Mouse (Mus musculus) embryonic facial prominence, embryonic 15.5 days (tissue): Measurements from ENCODE around the gene Slc39a11. TPM values are rescaled to one million over a fixed set of nuclear protein-coding genes. Genes with fewer than 3 reads are reported as not detected.

Source experiments
- ATAC-seq: fragments of 200-750 bp; cut with Nextera tagmentation; 2 replicates; pipeline ENCODE4 v1.8.0; 2017; ENCODE audit warnings: low read depth, moderate TSS enrichment; ENCODE audit not compliant: insufficient number of reproducible peaks, low FRiP score, low TSS enrichment
- H3K27ac ChIP-seq: fragments of 300-500 bp; sonication (generic); replicated peaks from 2 replicates; pipeline ENCODE4 v1.5.1; 2015; ENCODE audit warnings: mild to moderate bottlenecking, inconsistent platforms
- H3K27me3 ChIP-seq: fragments of 300-500 bp; sonication (generic); 2 replicates; pipeline ENCODE4 v1.6.1; 2015; ENCODE audit warnings: inconsistent platforms
- H3K36me3 ChIP-seq: fragments of 300-500 bp; sonication (generic); 2 replicates; pipeline ENCODE4 v1.6.1; 2015; ENCODE audit warnings: mild to moderate bottlenecking, inconsistent platforms
- H3K4me1 ChIP-seq: fragments of 300-500 bp; sonication (generic); 2 replicates; pipeline ENCODE4 v1.6.1; 2015; ENCODE audit warnings: inconsistent platforms
- H3K4me2 ChIP-seq: fragments of 300-500 bp; sonication (generic); replicated peaks from 2 replicates; pipeline ENCODE4 v1.6.1; 2015; ENCODE audit warnings: mild to moderate bottlenecking, inconsistent platforms
- H3K4me3 ChIP-seq: fragments of 300-500 bp; sonication (generic); replicated peaks from 2 replicates; pipeline ENCODE4 v1.5.1; 2015; ENCODE audit warnings: mild to moderate bottlenecking, inconsistent platforms
- H3K9ac ChIP-seq: fragments of 300-500 bp; sonication (generic); 2 replicates; pipeline ENCODE4 v1.6.1; 2015; ENCODE audit warnings: inconsistent platforms
- H3K9me3 ChIP-seq: fragments of 300-500 bp; sonication (generic); replicated peaks from 2 replicates; pipeline ENCODE4 v1.6.1; 2016; ENCODE audit warnings: inconsistent platforms
- WGBS: fragments of 180-500 bp; shearing (Covaris S2); methylation state at CpG from one replicate; pipeline ENCODE4 v1.1.7; 2015; 5-methylcytosine and 5-hydroxymethylcytosine counted together
- polyA plus RNA-seq: library from polyadenylated mRNA; unstranded; fragments of >200 nt; fragmentation: Nextera tagmentation; extraction: Ambion mirVana; gene quantifications from 2 replicates; pipeline ENCODE4 v1.2.1, GENCODE M21; 2015

The Slc39a11 gene
- polyA plus RNA-seq, 1 experiment from 2014 or later: 27.0 TPM

DNA sequence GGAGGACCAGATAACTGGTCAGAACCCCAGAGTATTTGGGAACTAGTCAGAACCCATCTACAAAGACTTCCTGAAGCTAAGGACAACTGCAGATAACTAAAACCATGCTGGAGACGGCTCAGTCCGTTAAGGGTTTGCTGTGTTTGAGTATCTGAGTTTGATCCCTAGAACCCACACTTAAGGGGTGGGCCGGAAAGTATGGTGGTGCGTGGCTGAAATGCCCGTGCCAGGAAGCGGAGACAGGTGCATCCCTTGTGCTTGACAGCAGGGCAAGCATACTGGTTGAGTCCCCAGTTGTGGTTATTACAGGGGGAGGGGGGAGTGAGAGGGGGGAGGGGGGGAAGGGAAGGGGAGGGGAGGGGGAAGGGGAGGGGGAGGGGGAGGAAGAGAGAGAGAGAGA lies 35.4 kb downstream of the Slc39a11 start:
- H3K4me1 ChIP-seq: peaks cover 24% of the 10 kb centered on the region
- no peak overlapping the region for H3K27ac ChIP-seq
- ATAC-seq: no peak
- H3K9ac ChIP-seq: no peak overlapping the region
- H3K27me3 ChIP-seq: peaks cover 18% of the 10 kb centered on the region
- 77% methylated on average over 6 of the region's 6 CpGs for whole genome bisulfite sequencing
- no peaks in the 10 kb centered on the region for H3K9me3 ChIP-seq
- no peak overlapping the region for H3K4me3 ChIP-seq
- no peak overlapping the region for H3K4me2 ChIP-seq
- H3K36me3 ChIP-seq: no peaks in the 10 kb centered on the region

DNA sequence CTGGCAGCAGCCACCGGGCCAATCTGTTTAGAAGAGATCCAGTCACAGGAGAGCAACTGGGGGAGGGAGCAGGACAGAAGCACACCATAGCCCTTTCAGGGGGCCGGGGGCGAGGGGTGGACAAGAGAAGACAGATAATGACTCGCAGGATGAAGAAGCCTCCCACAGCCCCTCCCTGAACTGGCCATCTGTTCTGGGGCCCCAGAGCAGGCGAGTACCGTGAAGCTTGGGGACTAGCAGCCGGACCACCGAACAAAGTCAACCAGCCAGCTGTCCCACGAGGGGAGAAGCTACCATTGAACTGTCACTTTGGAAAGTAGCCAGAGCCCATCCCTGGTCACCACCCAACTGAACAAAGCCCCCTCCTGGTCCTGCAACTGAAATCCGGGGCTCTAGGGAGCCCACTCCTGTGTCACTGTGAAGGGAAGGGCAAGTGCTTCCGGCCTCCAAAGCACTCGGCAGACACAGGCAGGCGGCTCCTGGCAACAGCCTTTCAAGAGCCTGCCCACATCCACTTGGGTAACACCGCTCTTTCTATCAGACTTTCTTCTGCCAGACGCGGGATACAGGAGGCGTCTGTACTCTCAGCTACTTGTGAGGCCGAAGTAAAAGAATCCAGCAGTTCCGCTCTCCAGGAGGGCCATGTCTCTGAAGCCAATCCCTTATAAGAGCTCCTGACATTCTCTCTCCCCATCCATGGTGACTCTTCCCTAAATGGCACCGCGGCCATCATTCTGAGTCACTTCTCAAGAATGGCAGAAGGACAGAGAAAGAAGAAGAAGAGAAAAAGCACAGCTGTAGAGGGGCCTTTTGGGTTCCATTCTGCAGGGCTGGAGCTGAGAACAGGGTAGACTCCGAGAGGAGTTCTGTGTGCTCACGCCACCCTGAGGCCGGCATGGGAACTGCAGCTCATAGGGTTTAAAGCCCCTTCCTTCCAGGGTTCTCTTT lies 37.9 kb downstream of the Slc39a11 start:
- WGBS: 26% methylated on average over 24 of the region's 24 CpGs
- Histone ChIP-seq H3K9ac (no peak overlapping the region), H3K27me3 (0 out of 2 replicates have a peak, but pooled peaks cover 3% of the 10 kb centered on the region), H3K36me3 (no peaks in the 10 kb centered on the region), H3K4me2 (peak overlapping the region; percentile 19; the same call in 1 of the 2 replicates), H3K27ac (peak overlapping the region; percentile 25; the same call in 1 of the 2 replicates), H3K4me3 (no peak overlapping the region), H3K9me3 (no peaks in the 10 kb centered on the region), H3K4me1 (peaks cover 14% of the 10 kb centered on the region)
- ATAC-seq: peak; percentile 58

DNA sequence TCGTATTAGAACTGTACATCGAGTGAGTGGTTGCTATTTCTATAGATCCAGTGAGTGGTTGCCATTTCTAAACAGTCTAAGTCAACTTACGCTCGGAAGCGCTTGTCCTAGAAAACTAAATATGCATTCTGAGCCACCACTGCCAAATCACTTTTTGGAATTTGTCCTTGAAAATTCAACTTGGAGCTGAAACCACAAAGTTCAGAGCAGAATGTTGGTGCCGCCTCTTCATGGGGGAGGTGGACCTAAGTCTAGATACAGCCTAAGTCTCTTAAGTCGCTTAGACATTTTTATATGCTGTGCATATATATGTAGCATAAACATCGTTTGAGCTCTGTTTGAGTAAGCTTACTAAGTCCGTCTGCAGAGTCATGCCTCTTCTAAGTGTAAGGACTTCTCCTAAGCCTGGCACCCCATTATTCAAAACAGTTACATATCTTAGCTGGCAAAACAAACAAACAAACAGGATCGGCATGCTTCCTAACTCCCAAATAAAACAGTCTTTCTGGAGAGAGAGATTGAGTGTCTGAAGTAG lies 38.7 kb downstream of the Slc39a11 start:
- no peak for ATAC-seq

DNA sequence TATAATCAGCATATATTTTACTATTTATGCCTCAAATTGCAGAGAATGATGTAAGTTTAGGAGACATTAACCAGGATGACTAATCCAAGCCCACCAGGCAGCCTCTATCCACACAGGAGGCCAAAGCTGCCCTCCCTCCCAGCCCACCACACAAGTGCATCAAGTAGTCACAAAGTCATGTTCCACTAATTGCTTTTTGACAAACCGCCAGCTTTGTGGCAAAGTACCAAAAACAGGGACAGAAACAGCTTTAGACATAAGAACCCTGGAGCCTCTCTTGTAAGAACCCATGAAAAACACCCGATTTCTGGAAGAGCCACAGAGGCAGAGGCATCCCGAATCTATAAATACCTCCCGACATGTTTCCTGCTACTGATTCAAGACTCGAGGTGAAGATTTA lies 39.6 kb downstream of the Slc39a11 start:
- H3K4me3 ChIP-seq: no peak overlapping the region
- H3K4me1 ChIP-seq: peaks cover 14% of the 10 kb centered on the region
- no peak overlapping the region for H3K4me2 ChIP-seq
- H3K9ac ChIP-seq: no peak overlapping the region
- H3K9me3 ChIP-seq: no peaks in the 10 kb centered on the region
- 38% methylated on average over 5 of the region's 5 CpGs for WGBS
- H3K27ac ChIP-seq: no peak overlapping the region
- H3K36me3 ChIP-seq: no peaks in the 10 kb centered on the region
- 0 out of 2 replicates have a peak, but pooled peaks cover under 1% of the 10 kb centered on the region for H3K27me3 ChIP-seq
- ATAC-seq: no peak

More for the DNA sequence above, 38.7 kb downstream of the Slc39a11 start:
- Histone ChIP-seq H3K9ac (no peak overlapping the region), H3K4me1 (peaks cover 14% of the 10 kb centered on the region), H3K36me3 (no peaks in the 10 kb centered on the region), H3K27me3 (0 out of 2 replicates have a peak, but pooled peaks cover 3% of the 10 kb centered on the region), H3K4me2 (no peak overlapping the region), H3K4me3 (no peak overlapping the region), H3K9me3 (no peaks in the 10 kb centered on the region), H3K27ac (no peak overlapping the region)
- WGBS: 85% methylated on average over 10 of the region's 10 CpGs

DNA sequence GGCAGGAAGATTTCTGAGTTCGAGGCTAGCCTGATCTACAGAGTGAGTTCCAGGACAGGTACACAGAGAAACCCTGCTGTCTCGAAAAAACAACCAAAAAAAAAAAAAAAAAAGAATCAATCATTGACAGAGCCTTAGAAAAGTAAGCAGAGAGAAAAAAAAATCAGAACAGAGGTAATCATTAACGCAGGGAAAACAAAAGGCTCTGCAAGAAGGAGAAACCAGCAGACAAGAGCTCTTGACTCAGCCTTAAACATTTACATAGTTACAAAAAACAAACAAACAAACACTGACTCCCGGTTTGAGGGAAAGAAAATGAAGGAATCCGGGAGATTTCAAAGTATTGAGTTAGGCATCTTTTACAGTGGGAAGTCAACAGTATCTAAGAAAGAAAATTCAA lies 40.3 kb downstream of the Slc39a11 start:
- Histone ChIP-seq H3K4me1 (peaks cover 14% of the 10 kb centered on the region), H3K4me3 (no peak overlapping the region), H3K4me2 (no peak overlapping the region), H3K36me3 (no peaks in the 10 kb centered on the region), H3K9me3 (no peaks in the 10 kb centered on the region), H3K27me3 (no peaks in the 10 kb centered on the region), H3K27ac (no peak overlapping the region), H3K9ac (no peak overlapping the region)
- WGBS: 75% methylated on average over 5 of the region's 5 CpGs
- no peak for ATAC-seq

GRCm38 (mm10) chr11:113607556-113607955 lies 42.3 kb downstream of the Slc39a11 start:
- Histone ChIP-seq H3K27me3 (no peaks in the 10 kb centered on the region), H3K4me3 (no peak overlapping the region), H3K9ac (no peak overlapping the region), H3K36me3 (no peaks in the 10 kb centered on the region), H3K9me3 (no peaks in the 10 kb centered on the region), H3K4me2 (no peak overlapping the region), H3K4me1 (peaks cover 14% of the 10 kb centered on the region), H3K27ac (no peak overlapping the region)
- WGBS: 96% methylated on average over 12 of the region's 12 CpGs
- no peak for ATAC-seq

GRCm38 (mm10) chr11:113601616-113602343 lies 48.1 kb downstream of the Slc39a11 start:
- 51% methylated on average over 12 of the region's 12 CpGs for WGBS
- no peak overlapping the region for H3K4me2 ChIP-seq
- H3K4me1 ChIP-seq: peaks cover 9% of the 10 kb centered on the region; the same call in 1 of the 2 replicates
- no peaks in the 10 kb centered on the region for H3K36me3 ChIP-seq
- H3K4me3 ChIP-seq: no peak overlapping the region
- no peaks in the 10 kb centered on the region for H3K9me3 ChIP-seq
- no peak overlapping the region for H3K9ac ChIP-seq
- H3K27ac ChIP-seq: no peak overlapping the region
- ATAC-seq: no peak
- no peaks in the 10 kb centered on the region for H3K27me3 ChIP-seq

GRCm38 (mm10) chr11:113600526-113601245 lies 49.2 kb downstream of the Slc39a11 start:
- Histone ChIP-seq H3K36me3 (no peaks in the 10 kb centered on the region), H3K4me1 (peaks cover 9% of the 10 kb centered on the region; the same call in 1 of the 2 replicates), H3K4me2 (no peak overlapping the region), H3K27me3 (no peaks in the 10 kb centered on the region), H3K9ac (no peak overlapping the region), H3K4me3 (no peak overlapping the region), H3K9me3 (no peaks in the 10 kb centered on the region), H3K27ac (no peak overlapping the region)
- ATAC-seq: no peak
- WGBS: 80% methylated on average over 18 of the region's 18 CpGs

DNA sequence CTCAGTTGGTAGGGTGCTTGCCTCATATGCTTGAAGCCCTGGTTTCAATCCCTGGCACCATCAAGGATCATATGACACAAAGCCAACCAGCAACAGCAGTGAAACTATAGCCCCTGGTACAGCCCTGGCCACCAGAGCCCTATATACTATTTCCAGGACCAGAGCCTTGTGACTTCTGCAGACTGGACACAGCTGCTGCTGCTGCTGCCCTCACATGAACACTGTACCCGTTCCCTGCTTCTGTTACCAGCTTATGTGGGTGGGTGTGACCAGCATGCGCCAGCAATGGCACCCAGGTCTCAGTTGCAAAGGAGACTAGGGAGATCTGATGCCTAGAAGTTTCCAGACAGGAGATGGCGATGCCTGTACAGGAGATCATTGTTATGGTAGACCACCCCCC lies 52.2 kb downstream of the Slc39a11 start:
- Histone ChIP-seq H3K9ac (no peak overlapping the region), H3K4me2 (no peak overlapping the region), H3K9me3 (no peaks in the 10 kb centered on the region), H3K4me1 (peaks cover 9% of the 10 kb centered on the region; the same call in 1 of the 2 replicates), H3K27ac (no peak overlapping the region), H3K27me3 (no peaks in the 10 kb centered on the region), H3K4me3 (no peak overlapping the region), H3K36me3 (no peaks in the 10 kb centered on the region)
- 88% methylated on average over 3 of the region's 3 CpGs for WGBS
- no peak for ATAC-seq

DNA sequence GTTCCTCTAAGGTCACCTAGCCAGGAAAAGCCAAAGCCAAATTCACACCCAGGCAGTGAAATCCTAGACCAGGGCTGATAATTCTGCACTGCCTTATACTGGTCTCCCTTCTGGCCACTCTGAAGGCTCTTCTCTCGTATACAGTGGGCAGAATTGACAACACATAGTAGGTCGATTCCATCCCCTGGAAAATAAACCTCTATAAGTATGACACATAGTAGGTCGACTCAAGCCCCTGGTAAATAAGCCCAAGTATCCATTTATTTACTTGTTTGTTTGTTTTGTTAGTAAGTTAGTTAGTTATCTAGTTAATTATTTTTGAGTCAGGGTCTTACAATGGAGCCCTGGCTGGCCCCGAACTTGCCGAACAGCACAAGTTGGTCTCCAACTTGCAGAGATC lies 54.7 kb downstream of the Slc39a11 start:
- Histone ChIP-seq H3K9ac (no peak overlapping the region), H3K27me3 (no peaks in the 10 kb centered on the region), H3K9me3 (no peaks in the 10 kb centered on the region), H3K36me3 (no peaks in the 10 kb centered on the region), H3K4me3 (no peak overlapping the region), H3K27ac (no peak overlapping the region), H3K4me2 (no peak overlapping the region), H3K4me1 (no peaks in the 10 kb centered on the region)
- no peak for ATAC-seq
- WGBS: 84% methylated on average over 5 of the region's 5 CpGs
